Mouse (Mus musculus): ENCODE results near the gene Rbm11. TPM values are rescaled to one million over a fixed set of nuclear protein-coding genes. Genes with fewer than 3 reads are reported as not detected.

Gene Rbm11
- polyA plus RNA-seq, 1 experiment, result 4.7 TPM

DNA sequence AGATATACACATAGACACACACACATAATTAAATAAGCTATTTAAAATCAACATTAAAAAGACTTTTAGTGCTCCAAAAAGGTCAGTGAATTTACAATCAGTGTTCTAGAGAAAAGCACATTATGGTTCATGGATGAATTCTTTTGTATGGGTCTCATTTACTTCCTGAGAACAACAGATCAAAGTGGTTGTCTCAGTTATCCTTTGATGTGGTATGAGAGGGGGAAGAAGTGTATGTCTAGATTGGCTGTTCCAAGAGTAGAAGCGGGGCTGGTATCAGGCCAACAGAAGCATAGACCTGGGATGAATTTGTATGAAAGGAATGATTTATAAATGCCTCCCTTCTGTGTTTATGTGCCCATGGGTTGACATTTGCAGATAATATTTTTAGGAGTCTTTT, 13.8 kb downstream of the Rbm11 start:
- no peak overlapping the region for H3K27ac ChIP-seq (ENCODE audit: control insufficient read depth, insufficient read depth, low read depth, low read length)
- H3K4me3 ChIP-seq (ENCODE audit: control insufficient read depth, low read depth, low read length), result no peak overlapping the region
- TF ChIP-seq CTCF (IDR thresholded peaks at IDR 0.05; ENCODE audit: control insufficient read depth, insufficient read depth, insufficient replicate concordance, low read depth, low read length) (no peak), POLR2A (IDR thresholded peaks at IDR 0.05; ENCODE audit: control insufficient read depth, low read depth, low read length) (no peak)
- no peaks in the 10 kb centered on the region for H3K4me1 ChIP-seq (ENCODE audit: control insufficient read depth, insufficient read depth, low read length)
- no peaks in the 10 kb centered on the region for H3K36me3 ChIP-seq (ENCODE audit: control insufficient read depth, insufficient read depth, low read length)
- H3K27me3 ChIP-seq (ENCODE audit: control insufficient read depth, insufficient read depth, low read length), result no peaks in the 10 kb centered on the region

DNA sequence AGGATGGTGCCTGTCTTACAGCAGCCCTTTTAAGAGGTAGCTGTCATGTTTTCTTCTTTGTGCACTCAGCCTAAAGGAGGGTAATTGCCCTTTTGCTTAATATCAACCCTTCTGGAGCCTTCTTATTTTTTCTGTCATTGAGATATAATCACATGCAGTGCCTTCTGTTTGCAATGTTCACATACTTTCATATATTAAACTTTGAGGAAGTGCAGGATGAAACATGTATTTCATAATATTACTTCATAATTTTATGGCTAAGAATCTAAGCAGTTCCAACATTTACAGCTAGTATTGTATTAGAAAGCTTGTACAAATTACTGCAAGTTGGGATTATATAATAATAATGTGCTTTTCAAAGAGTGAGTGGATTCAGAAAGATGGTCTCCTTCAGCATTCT, 19.9 kb downstream of the Rbm11 start:
- TF ChIP-seq CTCF (IDR thresholded peaks at IDR 0.05; ENCODE audit: control insufficient read depth, insufficient read depth, insufficient replicate concordance, low read depth, low read length), result no peak
- TF ChIP-seq POLR2A (IDR thresholded peaks at IDR 0.05; ENCODE audit: control insufficient read depth, low read depth, low read length), result no peak
- Histone ChIP-seq H3K4me1 (ENCODE audit: control insufficient read depth, insufficient read depth, low read length) (no peaks in the 10 kb centered on the region), H3K36me3 (ENCODE audit: control insufficient read depth, insufficient read depth, low read length) (no peaks in the 10 kb centered on the region), H3K4me3 (ENCODE audit: control insufficient read depth, low read depth, low read length) (no peak overlapping the region), H3K27me3 (ENCODE audit: control insufficient read depth, insufficient read depth, low read length) (no peaks in the 10 kb centered on the region), H3K27ac (ENCODE audit: control insufficient read depth, insufficient read depth, low read depth, low read length) (no peak overlapping the region)

DNA sequence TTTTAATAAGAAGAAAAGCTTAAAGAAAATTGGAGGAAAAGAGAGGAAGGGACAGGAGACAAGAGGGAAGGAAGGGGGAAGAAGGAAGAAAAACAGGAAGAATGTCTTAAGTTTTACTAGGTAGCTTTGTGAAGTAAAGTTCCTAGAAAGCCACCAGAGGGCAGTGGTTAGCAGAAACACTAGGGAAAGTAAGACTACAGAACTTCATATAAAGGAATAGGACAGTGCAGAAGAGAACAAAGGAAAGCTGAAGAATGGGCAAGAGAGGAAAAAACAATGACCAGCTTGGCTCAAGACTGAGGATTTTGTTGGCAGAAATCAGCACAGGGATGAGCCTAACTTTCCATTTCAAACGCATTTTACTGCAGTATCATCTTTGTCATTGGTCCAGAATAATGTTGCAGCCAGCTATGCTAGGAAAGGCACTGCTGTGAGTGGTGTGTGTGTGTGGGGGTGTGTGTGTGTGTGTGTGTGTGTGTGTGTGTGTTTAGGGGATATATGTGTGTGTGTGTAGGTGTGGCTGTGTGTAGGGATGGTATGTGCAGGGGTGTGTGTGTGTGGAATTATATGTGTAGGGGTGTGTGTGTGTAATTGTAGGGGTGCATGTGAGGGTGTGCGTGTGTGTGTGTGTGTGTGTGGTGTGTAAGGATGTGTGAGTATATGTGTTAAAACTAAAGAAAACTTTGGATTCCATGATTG, 25.2 kb downstream of the Rbm11 start:
- Histone ChIP-seq H3K4me3 (ENCODE audit: control insufficient read depth, low read depth, low read length) (no peak overlapping the region), H3K27me3 (ENCODE audit: control insufficient read depth, insufficient read depth, low read length) (no peaks in the 10 kb centered on the region), H3K27ac (ENCODE audit: control insufficient read depth, insufficient read depth, low read depth, low read length) (no peak overlapping the region), H3K4me1 (ENCODE audit: control insufficient read depth, insufficient read depth, low read length) (no peaks in the 10 kb centered on the region), H3K36me3 (ENCODE audit: control insufficient read depth, insufficient read depth, low read length) (no peaks in the 10 kb centered on the region)
- no peak for TF ChIP-seq CTCF (IDR thresholded peaks at IDR 0.05; ENCODE audit: control insufficient read depth, insufficient read depth, insufficient replicate concordance, low read depth, low read length)
- TF ChIP-seq POLR2A (IDR thresholded peaks at IDR 0.05; ENCODE audit: control insufficient read depth, low read depth, low read length), result no peak

DNA sequence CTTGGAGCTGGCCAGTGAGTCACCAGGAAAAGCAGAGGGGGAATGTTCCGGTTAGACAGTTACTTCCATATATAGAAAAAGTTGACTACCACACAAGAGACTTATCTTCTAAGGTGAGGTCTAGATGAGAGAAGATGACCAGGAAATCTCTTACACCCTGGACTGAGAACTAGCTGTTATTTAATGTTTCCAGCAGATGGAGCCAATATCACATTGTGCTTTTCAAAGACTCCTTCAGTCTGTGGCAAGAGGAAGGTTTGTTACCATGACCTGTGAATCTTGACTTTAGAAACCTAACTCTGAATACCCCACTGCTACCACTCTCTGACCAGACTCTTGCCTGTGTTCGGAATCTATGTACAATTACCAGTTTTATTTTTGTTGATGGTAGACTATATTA, 35.2 kb downstream of the Rbm11 start:
- Histone ChIP-seq H3K27ac (ENCODE audit: control insufficient read depth, insufficient read depth, low read depth, low read length) (no peak overlapping the region), H3K4me1 (ENCODE audit: control insufficient read depth, insufficient read depth, low read length) (no peaks in the 10 kb centered on the region), H3K27me3 (ENCODE audit: control insufficient read depth, insufficient read depth, low read length) (no peaks in the 10 kb centered on the region), H3K36me3 (ENCODE audit: control insufficient read depth, insufficient read depth, low read length) (no peaks in the 10 kb centered on the region), H3K4me3 (ENCODE audit: control insufficient read depth, low read depth, low read length) (no peak overlapping the region)
- TF ChIP-seq POLR2A (IDR thresholded peaks at IDR 0.05; ENCODE audit: control insufficient read depth, low read depth, low read length) (no peak), CTCF (IDR thresholded peaks at IDR 0.05; ENCODE audit: control insufficient read depth, insufficient read depth, insufficient replicate concordance, low read depth, low read length) (no peak)

Other genes starting within 250 kb of the Rbm11 start
- gene Lipi, start 6.8 kb upstream of the Rbm11 start, polyA plus RNA-seq (2012; rRNA removed), result 0.07 and 0.10 TPM in 2 replicates
- 12.3 and 14.6 TPM in 2 replicates for gene Hspa13, start 174.3 kb downstream of the Rbm11 start, polyA plus RNA-seq (2012; rRNA removed)